Mouse (Mus musculus) liver, embryonic 14.5 days (tissue): ENCODE data around the gene Hipk2.

Experiments used
- CTCF ChIP-seq: IDR thresholded peaks from 2 replicates; pipeline ENCODE4 v1.5.1; 2016; ENCODE audit warnings: antibody characterized with exemption, low read depth, control low read depth
- EP300 ChIP-seq: IDR thresholded peaks from 2 replicates; pipeline ENCODE4 v1.6.1; 2016; ENCODE audit warnings: antibody characterized with exemption, low read depth

DNA sequence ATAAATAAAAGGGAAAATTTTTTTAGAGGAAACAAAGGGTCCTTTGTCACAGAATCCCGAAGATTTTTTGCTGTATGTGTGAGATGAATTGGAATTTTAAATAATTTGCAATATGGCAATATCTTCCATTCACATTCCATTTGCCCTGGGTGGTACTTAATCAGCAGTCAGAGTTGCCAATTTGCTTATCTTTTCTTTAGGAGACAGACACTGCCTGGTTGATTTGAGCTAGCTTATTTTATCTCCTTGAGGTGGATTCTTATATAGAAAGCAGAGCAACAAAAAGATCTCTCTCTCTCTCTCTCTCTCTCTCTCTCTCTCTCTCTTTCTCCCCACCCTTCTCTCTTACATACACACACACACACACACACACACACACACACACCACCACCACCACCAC is 9.2 kb upstream of the Hipk2 start:
- TF ChIP-seq CTCF (no peak), EP300 (peak; percentile 81)
